Mouse (Mus musculus): ENCODE results near the gene Ralgapa2. TPM values are rescaled to one million over a fixed set of nuclear protein-coding genes. Genes with fewer than 3 reads are reported as not detected.

The Ralgapa2 gene
- total and polyA plus RNA-seq, 3 experiments: 5.6 to 10.3 (median 8.9) TPM

DNA sequence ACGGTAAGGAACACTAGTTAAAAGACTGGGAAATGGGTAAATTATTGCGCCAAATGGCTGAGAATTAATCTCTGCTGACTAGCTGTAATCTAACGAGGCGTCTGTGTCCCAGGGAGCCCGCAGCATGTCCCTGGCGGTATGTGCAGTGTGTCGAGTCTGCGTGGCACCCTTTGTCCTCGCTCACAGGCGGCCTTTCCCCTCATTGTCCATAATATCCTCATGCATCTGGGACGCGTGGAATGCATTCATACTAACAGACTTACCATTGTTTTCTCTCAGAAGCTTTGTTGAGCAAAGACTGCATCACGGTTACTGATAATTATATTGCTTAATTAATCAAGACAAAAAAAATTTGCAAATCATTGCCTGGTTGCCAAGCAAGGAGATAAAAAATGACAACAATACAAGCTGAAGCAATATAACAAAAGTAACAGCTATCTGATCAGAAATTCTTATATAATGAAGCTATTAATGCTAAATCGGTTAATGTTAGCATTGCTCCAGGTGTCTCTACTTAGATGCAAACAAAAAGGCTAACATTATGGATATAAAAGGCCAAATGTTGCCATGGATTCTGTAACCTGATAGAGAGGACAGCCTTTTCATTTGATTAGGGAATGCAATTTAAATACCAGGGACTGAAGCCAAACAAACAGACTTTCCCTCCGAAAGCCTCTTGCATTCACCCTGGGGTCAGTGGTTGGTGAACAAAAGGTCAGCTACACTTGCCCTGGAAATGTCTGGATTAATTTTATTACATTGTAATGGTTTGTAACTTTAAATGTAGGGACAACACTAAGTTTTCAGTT is 187.0 kb downstream of the Ralgapa2 start:
- in situ Hi-C loops (cut with MboI; ENCODE audit: low pct_ligation_motif_present, low pct_unique_long_range_greater_than_20kb, low sequenced_read_pairs): no loop called here
- Histone ChIP-seq H3K4me2 (ENCODE audit: insufficient read depth, low read depth, poor library complexity, severe bottlenecking) (no peak overlapping the region), H3K36me3 (replicated peaks in 1 of 2; ENCODE audit: control insufficient read depth in 1 of 2, insufficient read depth in 1 of 2, low read length in 1 of 2) (peaks cover 2 to 29% of the 10 kb centered on the region in 2 experiments), H3K27me3 (replicated peaks) (no peaks in the 10 kb centered on the region), H3K4me1 (ENCODE audit: control insufficient read depth in 1 of 2, insufficient read depth in 2 of 2) (peaks cover 3 to 37% of the 10 kb centered on the region in 2 experiments), H3K9me3 (replicated peaks; ENCODE audit: low read length) (no peaks in the 10 kb centered on the region), H3K9ac (ENCODE audit: insufficient read depth, low read depth) (no peak overlapping the region), H3K4me3 (replicated peaks in 1 of 3; ENCODE audit: low read depth in 2 of 3, low read length in 2 of 3, poor library complexity in 1 of 3) (no peak overlapping the region), H3K79me2 (replicated peaks; ENCODE audit: control insufficient read depth, extremely low read depth, insufficient read depth, poor library complexity, severe bottlenecking) (no peaks in the 10 kb centered on the region), H3K27ac (ENCODE audit: insufficient read depth, low read depth) (no peak overlapping the region)
- DNase-seq (ENCODE audit: extremely low read depth): no peak
- dilution Hi-C loops (cut with MboI; ENCODE audit: extremely low pct_ligation_motif_present, extremely low pct_unique_long_range_greater_than_20kb, low sequenced_read_pairs): no loop called here
- TF ChIP-seq HCFC1 (IDR thresholded peaks at IDR 0.05; ENCODE audit: low read depth, low read length): no peak
- no peak for TF ChIP-seq KAT2A (IDR thresholded peaks at IDR 0.05; ENCODE audit: insufficient replicate concordance, low read length)
- TF ChIP-seq CHD1 (IDR thresholded peaks at IDR 0.05; ENCODE audit: low read depth, low read length): no peak
- TF ChIP-seq USF2 (conservative IDR thresholded peaks at IDR 0.05; ENCODE audit: low read depth, low read length): no peak
- no peak for TF ChIP-seq SMC3 (IDR thresholded peaks at IDR 0.05; ENCODE audit: low read depth, low read length)
- no peak for TF ChIP-seq SIN3A (IDR thresholded peaks at IDR 0.05; ENCODE audit: low read length)
- no peak for TF ChIP-seq NRF1 (IDR thresholded peaks at IDR 0.05; ENCODE audit: low read depth, low read length)
- TF ChIP-seq ELF1 (IDR thresholded peaks at IDR 0.05; ENCODE audit: low read depth, low read length): no peak
- TF ChIP-seq USF1 (IDR thresholded peaks at IDR 0.05; ENCODE audit: low read depth, low read length): no peak

DNA sequence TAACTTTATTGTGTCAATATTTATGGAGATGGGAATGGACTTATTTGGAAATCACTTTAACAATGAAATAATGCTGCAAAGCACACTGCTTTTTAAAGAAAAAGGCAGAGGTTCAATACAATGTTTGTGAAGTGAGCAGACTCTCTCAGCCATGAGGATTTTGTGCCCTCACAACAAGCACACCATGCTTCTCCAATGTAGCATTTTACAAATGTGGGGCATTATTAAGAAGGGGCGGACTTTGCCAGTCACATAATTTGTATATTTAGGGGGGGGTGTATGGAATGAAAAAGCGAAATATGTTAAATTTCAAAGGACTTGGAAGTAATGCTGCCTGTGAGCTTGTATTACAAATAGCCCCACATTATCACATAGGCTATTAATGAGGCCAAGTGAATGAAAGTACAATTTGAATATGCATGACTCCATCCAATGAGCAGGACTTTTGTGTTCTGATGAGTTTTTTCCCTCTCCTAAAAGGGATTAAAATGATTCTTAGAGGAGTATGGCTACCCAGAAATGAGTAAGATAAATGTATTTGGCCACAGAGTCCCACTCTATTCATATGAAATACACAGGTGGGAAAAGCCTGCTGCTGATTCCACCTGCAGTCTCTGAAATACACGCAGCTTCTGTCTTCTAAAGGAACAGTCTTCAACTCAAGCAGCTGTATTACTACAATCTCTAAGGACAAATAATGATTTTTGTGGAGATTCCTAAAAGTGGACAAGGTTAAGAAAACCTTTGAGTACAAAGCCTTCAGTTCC is 187.8 kb downstream of the Ralgapa2 start:
- Histone ChIP-seq H3K36me3 (replicated peaks in 1 of 2; ENCODE audit: control insufficient read depth in 1 of 2, insufficient read depth in 1 of 2, low read length in 1 of 2) (peaks cover 2 to 21% of the 10 kb centered on the region in 2 experiments), H3K9me3 (replicated peaks; ENCODE audit: low read length) (no peaks in the 10 kb centered on the region), H3K27ac (ENCODE audit: insufficient read depth, low read depth) (no peak overlapping the region), H3K4me1 (ENCODE audit: control insufficient read depth in 1 of 2, insufficient read depth in 2 of 2) (peaks cover 3 to 45% of the 10 kb centered on the region in 2 experiments), H3K79me2 (replicated peaks; ENCODE audit: control insufficient read depth, extremely low read depth, insufficient read depth, poor library complexity, severe bottlenecking) (no peaks in the 10 kb centered on the region), H3K27me3 (replicated peaks) (no peaks in the 10 kb centered on the region), H3K9ac (ENCODE audit: insufficient read depth, low read depth) (no peak overlapping the region), H3K4me3 (replicated peaks in 1 of 3; ENCODE audit: low read depth in 2 of 3, low read length in 2 of 3, poor library complexity in 1 of 3) (no peak overlapping the region), H3K4me2 (ENCODE audit: insufficient read depth, low read depth, poor library complexity, severe bottlenecking) (no peak overlapping the region)
- in situ Hi-C loops (cut with MboI; ENCODE audit: low pct_ligation_motif_present, low pct_unique_long_range_greater_than_20kb, low sequenced_read_pairs) (no loop called here), dilution Hi-C loops (cut with MboI; ENCODE audit: extremely low pct_ligation_motif_present, extremely low pct_unique_long_range_greater_than_20kb, low sequenced_read_pairs) (no loop called here)
- no peak for DNase-seq (ENCODE audit: extremely low read depth)
- TF ChIP-seq USF1 (IDR thresholded peaks at IDR 0.05; ENCODE audit: low read depth, low read length): no peak
- no peak for TF ChIP-seq TBP (conservative IDR thresholded peaks at IDR 0.05; ENCODE audit: low read depth, low read length)
- no peak for TF ChIP-seq NRF1 (IDR thresholded peaks at IDR 0.05; ENCODE audit: low read depth, low read length)

DNA sequence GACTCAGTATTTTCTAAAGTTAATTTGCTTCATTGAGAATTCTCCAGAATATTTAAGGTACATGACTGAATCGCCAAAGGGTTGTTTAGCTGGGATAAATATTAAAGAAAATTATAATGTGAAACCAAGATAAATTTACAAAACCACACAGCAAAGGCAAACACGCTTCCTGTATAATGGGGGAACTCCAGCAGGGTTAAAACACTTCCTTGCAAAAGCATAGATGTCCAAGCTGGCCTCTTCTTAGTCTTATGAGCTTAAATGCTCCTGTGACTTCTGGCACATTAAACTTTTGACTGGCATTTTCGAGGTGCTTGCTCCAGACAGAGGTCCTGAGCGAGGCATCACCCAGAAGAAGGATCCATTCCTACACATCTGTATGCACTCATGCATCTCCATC is 188.6 kb downstream of the Ralgapa2 start:
- dilution Hi-C loops (cut with MboI; ENCODE audit: extremely low pct_ligation_motif_present, extremely low pct_unique_long_range_greater_than_20kb, low sequenced_read_pairs) (no loop called here), in situ Hi-C loops (cut with MboI; ENCODE audit: low pct_ligation_motif_present, low pct_unique_long_range_greater_than_20kb, low sequenced_read_pairs) (no loop called here)
- peaks cover 3 to 46% of the 10 kb centered on the region in 2 experiments for H3K4me1 ChIP-seq (ENCODE audit: control insufficient read depth in 1 of 2, insufficient read depth in 2 of 2)
- H3K27me3 ChIP-seq (replicated peaks): no peaks in the 10 kb centered on the region
- TF ChIP-seq TBP (conservative IDR thresholded peaks at IDR 0.05; ENCODE audit: low read depth, low read length): no peak
- no peak for TF ChIP-seq ELF1 (IDR thresholded peaks at IDR 0.05; ENCODE audit: low read depth, low read length)
- no peak overlapping the region for H3K4me3 ChIP-seq (replicated peaks in 1 of 3; ENCODE audit: low read depth in 2 of 3, low read length in 2 of 3, poor library complexity in 1 of 3)
- H3K9me3 ChIP-seq (replicated peaks; ENCODE audit: low read length): no peaks in the 10 kb centered on the region
- H3K9ac ChIP-seq (ENCODE audit: insufficient read depth, low read depth): no peak overlapping the region
- no peak for DNase-seq (ENCODE audit: extremely low read depth)
- H3K27ac ChIP-seq (ENCODE audit: insufficient read depth, low read depth): no peak overlapping the region
- no peaks in the 10 kb centered on the region for H3K79me2 ChIP-seq (replicated peaks; ENCODE audit: control insufficient read depth, extremely low read depth, insufficient read depth, poor library complexity, severe bottlenecking)
- peaks cover 2 to 20% of the 10 kb centered on the region in 2 experiments for H3K36me3 ChIP-seq (replicated peaks in 1 of 2; ENCODE audit: control insufficient read depth in 1 of 2, insufficient read depth in 1 of 2, low read length in 1 of 2)
- no peak overlapping the region for H3K4me2 ChIP-seq (ENCODE audit: insufficient read depth, low read depth, poor library complexity, severe bottlenecking)
